Mouse (Mus musculus): ENCODE measurements at regions not wholly inside any gene's neighbourhood (a gene's known extent, or its start where the extent isn't known, plus 50 kb on each side); places are given as distances from the start of the nearest gene placed in this dataset.

DNA sequence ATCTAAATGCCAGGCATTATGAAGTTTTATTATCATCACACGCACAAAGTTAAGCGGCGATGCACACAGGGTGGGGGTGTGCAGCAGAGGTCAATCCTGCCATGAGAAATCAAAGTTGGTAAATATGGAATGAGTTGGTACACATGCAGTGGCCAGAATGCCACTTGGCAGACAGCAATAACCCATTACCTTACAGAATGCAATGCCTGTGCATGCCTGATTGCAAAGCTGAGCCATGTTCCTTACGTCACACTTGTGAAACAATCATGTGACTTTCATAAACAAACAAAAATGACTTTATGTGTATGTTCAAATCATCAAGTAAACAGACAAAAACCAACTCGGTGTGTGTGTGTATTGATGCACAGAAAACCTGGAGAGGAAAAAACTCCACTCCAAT lies 208.5 kb upstream of the Mkln1 start:
- no peak for TF ChIP-seq GATA4 (IDR thresholded peaks at IDR 0.05; ENCODE audit: insufficient replicate concordance, low read length)

DNA sequence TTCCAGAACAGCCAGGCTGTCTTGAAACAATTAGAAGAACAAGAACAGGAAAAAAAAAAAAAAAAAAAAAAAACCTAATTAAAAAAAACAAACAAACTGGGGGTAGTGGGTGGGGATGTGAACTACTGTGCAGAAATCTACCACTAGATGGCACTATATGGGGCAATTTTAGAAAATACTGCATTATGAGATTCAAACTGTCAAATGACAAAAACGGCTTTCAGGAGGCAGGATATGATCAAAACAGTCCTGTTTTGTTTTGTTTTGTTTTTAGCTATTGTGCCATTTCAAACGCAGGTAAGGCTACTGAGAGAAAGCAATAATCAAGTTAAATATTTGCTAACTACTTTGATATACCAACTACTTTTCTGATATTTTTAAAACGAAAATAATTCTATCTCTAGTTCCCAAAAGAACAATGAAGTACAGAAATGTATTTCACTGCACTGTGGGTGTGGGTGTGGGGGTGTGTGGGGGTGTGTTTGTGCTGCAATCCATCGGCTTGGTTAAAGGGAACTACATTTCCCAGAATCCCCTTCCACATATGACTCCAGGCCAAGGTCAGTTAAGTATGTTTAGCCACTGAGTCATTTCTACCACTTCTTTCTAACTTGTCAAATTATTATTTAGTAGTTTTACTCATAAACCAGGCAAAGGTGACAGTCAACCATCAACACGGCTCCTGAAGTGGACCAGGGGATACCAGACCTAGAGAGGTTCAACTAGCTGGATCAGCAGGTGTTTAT lies 207.7 kb upstream of the Mkln1 start:
- TF ChIP-seq GATA4 (IDR thresholded peaks at IDR 0.05; ENCODE audit: insufficient replicate concordance, low read length), result no peak

DNA sequence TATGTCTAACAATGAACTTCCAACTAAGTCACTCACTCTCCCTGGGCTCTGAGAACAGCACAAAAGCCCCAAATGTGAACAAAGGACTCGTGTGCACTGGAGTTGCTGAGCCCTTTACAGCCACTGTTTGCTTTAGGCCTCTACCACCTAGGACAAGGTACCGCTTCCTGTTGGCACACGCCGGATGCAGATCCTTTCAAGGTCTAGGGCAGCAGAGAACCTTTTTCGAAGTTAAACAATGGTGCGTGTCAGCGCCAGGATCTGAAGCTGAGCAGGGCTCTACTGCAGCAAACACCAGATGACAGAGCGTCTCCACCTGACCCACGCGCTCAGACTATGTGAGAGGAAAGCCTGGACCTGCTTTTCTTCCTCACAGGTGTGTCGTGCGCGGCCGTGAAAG lies 207.0 kb upstream of the Mkln1 start:
- TF ChIP-seq GATA4 (IDR thresholded peaks at IDR 0.05; ENCODE audit: insufficient replicate concordance, low read length), result no peak

DNA sequence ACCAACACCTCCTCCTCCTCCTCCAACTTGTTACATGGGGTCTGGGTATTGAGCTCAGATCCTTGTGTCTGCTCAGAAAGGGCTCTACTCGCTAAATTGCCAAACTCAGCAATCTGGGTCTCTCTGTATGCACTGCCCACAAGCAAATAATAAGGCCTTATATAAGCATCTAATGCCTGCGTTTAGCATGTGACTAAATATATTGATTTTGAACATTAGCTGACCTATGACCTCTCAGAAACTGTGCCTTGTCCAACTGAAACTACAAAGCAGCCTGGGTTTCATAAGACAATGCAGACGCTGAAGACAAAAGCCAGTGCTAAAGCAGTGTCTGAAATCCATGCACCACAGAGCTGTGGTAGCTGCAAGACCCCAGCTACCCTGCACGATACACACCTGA lies 206.3 kb upstream of the Mkln1 start:
- TF ChIP-seq GATA4 (IDR thresholded peaks at IDR 0.05; ENCODE audit: insufficient replicate concordance, low read length), result no peak

DNA sequence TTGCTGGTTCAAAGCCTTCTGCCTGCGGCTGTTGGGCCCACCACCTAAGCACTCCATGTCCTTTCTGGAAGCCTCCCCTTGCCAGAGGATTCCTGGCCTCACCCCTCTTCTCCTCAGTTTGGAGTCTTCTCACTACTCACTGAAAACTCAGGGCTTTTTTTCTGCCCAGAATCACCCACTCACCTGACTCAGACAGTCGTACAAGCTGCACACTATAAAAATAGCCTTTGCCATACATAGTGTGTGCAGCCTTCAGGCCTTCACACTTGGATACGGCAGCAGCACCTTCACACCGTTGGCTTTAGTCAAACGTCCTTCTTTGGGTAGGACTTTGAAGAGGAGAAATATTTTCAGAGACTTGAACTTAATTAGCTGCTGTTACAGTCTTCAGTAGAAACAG lies 205.3 kb upstream of the Mkln1 start:
- no peak for TF ChIP-seq GATA4 (IDR thresholded peaks at IDR 0.05; ENCODE audit: insufficient replicate concordance, low read length)

DNA sequence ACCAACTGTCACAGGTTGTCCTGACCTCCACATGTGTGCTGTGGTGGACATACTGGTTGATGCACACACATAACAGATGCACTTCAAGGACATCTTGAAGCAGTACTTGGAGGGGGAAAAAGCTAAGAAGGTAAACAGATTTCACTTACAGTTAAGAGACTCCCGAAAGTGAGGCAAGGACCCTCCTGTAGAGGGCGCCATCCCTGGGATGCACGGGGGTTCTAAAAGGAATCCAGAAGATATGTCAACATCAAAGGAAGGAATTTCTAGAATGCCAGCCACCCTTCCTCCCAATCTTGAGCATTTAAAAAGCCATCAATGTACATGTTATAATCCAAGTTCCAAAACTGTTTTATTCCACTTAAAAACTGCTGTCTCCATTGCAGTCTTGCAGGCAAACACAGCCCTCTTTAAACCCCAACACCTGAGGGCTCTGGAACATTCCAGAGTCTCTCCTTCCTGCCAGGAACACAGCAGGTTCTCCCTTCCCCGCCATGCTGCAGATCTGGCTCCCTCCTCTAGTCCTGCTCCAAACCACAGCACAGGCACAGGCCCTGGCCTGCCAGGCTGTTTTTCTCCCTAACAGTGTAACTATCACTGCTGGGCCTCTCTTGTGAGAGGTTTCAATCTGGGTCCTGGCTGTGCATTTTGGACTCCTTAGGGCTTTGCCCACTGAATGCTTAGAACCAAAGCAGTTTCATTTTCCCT lies 200.8 kb upstream of the Mkln1 start:
- TF ChIP-seq GATA4 (IDR thresholded peaks at IDR 0.05; ENCODE audit: insufficient replicate concordance, low read length), result no peak

DNA sequence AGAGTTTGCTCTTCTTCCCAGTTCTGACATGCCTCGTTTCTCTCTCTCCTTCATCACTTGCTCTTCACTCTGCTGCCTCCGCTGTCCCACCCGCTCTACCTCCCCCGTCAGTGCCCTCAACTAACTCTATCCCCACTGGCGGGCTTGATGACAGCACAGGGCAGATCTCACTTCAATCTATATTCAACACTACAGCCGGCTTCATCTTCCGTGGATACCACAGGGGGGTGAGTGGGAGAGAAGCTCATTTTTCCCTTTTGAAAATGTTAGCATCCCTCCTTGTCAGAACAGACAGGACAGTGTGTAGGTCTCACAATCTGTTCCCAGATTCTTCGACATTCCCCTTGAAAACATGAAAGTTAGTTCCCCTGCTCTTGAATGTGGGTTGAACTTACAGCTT lies 200.2 kb upstream of the Mkln1 start:
- no peak for TF ChIP-seq GATA4 (IDR thresholded peaks at IDR 0.05; ENCODE audit: insufficient replicate concordance, low read length)

DNA sequence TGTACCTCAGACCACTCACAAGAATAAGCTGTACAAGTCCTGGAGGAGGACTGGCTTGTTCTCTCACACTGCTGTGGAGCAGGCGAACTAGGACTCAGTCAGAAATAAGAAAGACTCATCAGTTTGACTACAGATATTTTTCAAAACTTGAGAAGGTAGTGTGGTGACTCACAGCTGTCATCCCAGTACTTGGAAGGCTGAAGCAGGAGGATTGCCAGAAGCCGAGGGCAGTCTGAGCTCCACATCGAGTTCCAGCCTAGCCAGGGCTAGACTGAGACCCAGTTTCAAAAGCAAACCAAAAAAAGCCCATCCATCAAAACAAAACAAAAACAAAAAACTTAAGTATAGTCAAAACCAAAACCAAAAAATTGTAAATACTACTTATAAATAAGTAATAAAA lies 197.8 kb upstream of the Mkln1 start:
- TF ChIP-seq GATA4 (IDR thresholded peaks at IDR 0.05; ENCODE audit: insufficient replicate concordance, low read length), result no peak

DNA sequence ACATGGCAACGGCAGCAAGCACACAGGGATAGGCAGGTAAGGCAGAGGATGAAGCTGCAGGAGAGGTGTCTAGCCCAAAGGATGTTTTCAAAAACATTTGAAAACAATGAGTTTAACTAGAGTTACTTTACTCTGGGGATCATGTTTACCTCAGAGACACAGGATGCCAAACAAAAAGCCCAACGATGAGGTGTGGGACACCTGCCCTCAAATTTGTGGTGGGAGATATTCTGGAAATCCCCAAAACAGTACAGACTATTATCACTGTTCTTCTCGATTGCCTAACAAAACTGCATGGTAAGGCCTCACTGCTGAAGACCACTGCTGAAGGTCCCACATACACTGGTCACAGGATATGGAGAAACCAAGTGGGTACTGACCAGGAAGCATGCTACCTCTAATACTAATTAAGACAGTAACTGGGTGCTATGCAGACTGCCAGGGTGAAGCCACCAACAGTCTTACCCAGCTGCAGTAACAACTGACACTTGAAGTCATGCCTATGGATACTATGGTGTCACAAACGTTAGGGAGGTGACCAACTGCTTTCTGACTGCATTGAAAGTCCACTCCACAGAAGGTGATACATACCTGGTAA lies 197.1 kb upstream of the Mkln1 start:
- no peak for TF ChIP-seq GATA4 (IDR thresholded peaks at IDR 0.05; ENCODE audit: insufficient replicate concordance, low read length)

DNA sequence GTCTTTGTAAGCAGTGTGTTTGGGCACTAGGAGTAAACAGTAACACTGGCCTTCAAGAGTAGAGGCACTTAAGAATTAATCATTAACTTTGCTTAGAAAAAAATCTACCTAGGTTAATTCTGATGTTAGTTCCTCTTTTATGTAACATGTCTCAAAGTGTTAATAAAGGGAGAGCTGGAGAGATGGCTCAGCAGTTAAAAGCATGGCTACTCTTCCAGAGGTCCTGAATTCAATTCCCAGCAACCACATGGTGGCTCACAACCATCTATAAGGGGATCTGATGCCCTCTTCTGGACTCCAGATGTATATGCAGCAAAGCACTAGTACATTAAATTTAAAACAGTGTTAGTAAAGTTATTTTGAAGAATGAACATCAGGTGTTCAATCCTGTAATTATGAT lies 195.9 kb upstream of the Mkln1 start:
- no peak for TF ChIP-seq GATA4 (IDR thresholded peaks at IDR 0.05; ENCODE audit: insufficient replicate concordance, low read length)

DNA sequence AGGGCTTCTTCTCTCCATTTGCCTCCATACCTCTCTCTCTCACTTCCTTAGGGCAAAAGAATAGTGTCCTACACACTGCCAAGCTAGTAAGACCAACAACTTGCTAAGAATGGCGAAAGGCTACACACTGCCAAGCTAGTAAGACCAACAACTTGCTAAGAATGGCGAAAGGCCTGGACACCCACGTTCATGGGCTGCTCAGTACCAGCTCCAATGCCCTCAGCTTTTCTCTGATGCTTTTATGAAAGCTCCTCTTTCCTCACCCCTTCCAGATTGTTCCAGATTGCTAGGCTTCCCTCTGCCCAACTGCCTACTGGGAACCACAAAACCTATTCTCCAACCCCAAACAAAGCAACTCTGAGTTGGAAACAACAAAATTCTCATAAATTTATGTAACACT lies 194.1 kb upstream of the Mkln1 start:
- TF ChIP-seq GATA4 (IDR thresholded peaks at IDR 0.05; ENCODE audit: insufficient replicate concordance, low read length), result no peak

DNA sequence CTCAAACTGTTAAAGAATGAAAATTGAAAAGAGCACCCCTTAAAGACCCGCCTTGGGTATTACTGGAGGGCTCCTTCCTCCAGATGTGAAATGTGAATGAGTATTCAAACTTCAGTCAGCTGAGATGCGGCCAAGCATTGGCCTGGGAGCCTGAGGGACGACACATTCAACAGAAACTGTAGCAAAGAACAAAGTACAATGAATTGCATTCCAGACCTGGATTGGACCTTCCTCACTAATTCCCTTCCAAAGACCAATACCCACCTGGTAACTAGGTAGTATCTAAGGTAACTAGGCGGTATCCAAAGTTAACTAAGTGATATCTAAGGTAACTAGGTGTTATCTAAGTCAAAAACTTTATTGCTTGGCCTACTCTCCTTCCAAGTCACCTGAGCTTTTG lies 193.7 kb upstream of the Mkln1 start:
- no peak for TF ChIP-seq GATA4 (IDR thresholded peaks at IDR 0.05; ENCODE audit: insufficient replicate concordance, low read length)

DNA sequence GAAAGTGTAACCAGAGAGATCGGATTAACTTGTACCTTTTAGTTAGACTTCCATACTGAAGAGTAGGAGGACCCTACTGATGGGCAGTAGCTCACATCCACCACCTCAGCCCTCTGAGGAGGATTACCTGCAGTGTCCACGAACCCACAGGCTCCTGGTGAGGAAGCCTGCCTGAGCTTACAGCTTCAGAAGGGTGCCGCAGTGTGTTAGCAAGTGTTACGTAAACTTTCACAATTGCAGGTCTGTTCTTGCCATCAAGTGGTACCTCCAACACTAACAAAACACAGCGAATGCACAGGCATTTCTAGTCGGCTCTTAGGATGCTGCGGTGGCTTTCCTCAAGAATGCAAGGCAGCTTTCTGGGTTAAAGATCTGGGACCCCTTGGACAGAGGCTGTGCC lies 192.4 kb upstream of the Mkln1 start:
- TF ChIP-seq GATA4 (IDR thresholded peaks at IDR 0.05; ENCODE audit: insufficient replicate concordance, low read length), result no peak

DNA sequence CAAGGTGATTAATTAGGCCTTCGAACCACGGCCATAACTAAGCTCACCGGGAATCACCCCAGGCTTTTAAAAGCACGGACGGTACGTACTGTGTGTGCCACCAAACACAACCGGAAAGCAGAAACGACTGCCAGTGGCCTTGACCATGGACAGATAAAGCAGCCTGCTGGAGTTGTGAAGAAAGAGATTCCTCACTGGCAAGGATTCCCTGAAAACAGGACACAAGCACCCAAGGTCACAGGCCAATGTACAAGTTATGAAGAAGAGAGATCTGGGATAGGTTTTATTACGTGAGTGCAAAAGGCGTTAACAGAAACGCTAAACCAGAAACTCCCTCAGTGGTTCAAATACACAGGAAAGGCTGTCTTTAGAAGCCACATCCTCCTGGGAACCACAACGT lies 191.3 kb upstream of the Mkln1 start:
- peak; percentile 80; the same call in 1 of the 2 replicates for TF ChIP-seq GATA4 (IDR thresholded peaks at IDR 0.05; ENCODE audit: insufficient replicate concordance, low read length)

DNA sequence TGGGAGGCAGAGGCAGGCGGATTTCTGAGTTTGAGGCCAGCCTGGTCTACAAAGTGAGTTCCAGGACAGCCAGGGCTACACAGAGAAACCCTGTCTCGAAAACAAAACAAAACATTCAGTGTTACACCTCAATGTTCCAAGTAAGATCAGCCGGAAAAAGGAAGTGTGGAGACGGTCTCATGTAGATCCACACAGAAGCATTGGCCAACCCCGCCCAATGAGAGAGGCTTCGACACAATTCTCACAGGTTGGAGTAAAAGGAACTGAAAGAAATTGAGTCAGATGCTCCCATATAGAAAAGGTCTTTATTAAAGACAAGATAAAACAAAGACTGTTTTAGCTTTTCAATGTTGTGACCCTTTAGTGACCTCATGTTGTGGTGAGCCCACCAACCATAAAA lies 190.3 kb upstream of the Mkln1 start:
- TF ChIP-seq GATA4 (IDR thresholded peaks at IDR 0.05; ENCODE audit: insufficient replicate concordance, low read length), result no peak

DNA sequence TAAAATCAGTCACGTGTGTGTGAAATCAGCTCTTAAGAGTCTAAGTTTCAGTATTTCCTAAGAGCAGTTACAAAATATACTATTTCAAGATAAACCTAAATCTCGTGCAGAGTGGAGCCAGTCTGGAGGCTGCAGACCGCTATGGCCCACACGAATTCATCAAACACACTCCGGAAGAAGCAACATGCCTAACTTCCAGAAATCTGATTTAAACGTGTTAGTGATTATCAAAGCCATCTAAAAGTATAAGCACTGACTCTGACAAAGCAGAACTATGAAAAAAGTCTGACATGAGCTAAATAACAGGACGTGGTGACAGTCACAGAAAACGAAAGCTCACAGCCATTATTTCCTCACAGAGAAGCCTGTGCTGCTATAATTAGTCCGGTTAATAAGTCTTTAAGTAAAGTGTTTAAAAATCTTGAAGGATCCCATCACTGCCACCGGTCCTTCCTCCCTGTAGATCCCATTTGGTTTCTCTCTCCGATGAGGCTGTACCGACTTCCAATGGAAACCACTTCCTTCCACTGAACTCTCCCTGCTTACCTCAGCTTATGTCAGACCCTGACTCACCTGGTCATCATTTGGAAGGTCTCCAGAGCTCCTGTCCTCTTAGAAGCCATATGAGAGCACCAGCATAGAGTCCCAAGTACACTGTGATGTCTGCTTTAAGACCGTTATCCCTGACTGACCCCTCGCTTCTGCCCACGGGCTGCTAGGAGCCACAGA lies 189.0 kb upstream of the Mkln1 start:
- no peak for TF ChIP-seq GATA4 (IDR thresholded peaks at IDR 0.05; ENCODE audit: insufficient replicate concordance, low read length)

Data from liver, adult (tissue).